Mouse (Mus musculus): ENCODE measurements around the gene Espn. TPM values are rescaled to one million over a fixed set of nuclear protein-coding genes. Genes with fewer than 3 reads are reported as not detected.

Gene Espn
- total and polyA plus RNA-seq, 3 experiments = 5.0 to 19.6 TPM; not detected in 1

- no peaks in the 10 kb centered on the region for H3K79me2 ChIP-seq (ENCODE audit: control insufficient read depth, insufficient read depth, low read length, poor library complexity)
- TF ChIP-seq CHD2 (IDR thresholded peaks at IDR 0.05; ENCODE audit: low read length) (no peak), USF1 (IDR thresholded peaks at IDR 0.05; ENCODE audit: low read depth, low read length) (no peak), ZKSCAN1 (IDR thresholded peaks at IDR 0.05; ENCODE audit: low read depth, low read length) (no peak), GATA1 (IDR thresholded peaks at IDR 0.05; ENCODE audit: low read depth, low read length) (no peak)
- H3K4me3 ChIP-seq (ENCODE audit: control insufficient read depth in 1 of 2, insufficient read depth in 1 of 2, low read depth in 2 of 2, low read length in 2 of 2) = no peak overlapping the region
- H3K27ac ChIP-seq (ENCODE audit: control insufficient read depth, low read depth, low read length) = no peak overlapping the region
- no peaks in the 10 kb centered on the region for H3K27me3 ChIP-seq (ENCODE audit: control insufficient read depth in 1 of 2, insufficient read depth in 2 of 2, low read length in 2 of 2)
- H3K9ac ChIP-seq (ENCODE audit: control insufficient read depth, low read depth, low read length, poor library complexity, severe bottlenecking) = no peak overlapping the region
- DNase-seq (ENCODE audit: low read depth, low spot score) = no peak
- no peaks in the 10 kb centered on the region for H3K36me3 ChIP-seq (ENCODE audit: control insufficient read depth in 1 of 2, insufficient read depth in 2 of 2, low read length in 2 of 2)
- H3K4me1 ChIP-seq (ENCODE audit: control insufficient read depth in 1 of 2, insufficient read depth in 2 of 2, low read length in 2 of 2) = no peaks in the 10 kb centered on the region
- no peaks in the 10 kb centered on the region for H3K9me3 ChIP-seq (replicated peaks; ENCODE audit: insufficient read depth, low read length)
Observed at GRCm38 (mm10) chr4:152126026-152126920, 25.9 kb downstream of the Espn start.

- no peak for TF ChIP-seq POLR2AphosphoS2 (IDR thresholded peaks at IDR 0.05; ENCODE audit: low read length)
- no peak for TF ChIP-seq POLR2A (IDR thresholded peaks at IDR 0.05; ENCODE audit: control insufficient read depth in 1 of 2, insufficient read depth in 1 of 2, low read depth in 1 of 2, low read length in 2 of 2, poor library complexity in 1 of 2)
- Histone ChIP-seq H3K9ac (ENCODE audit: control insufficient read depth, low read depth, low read length, poor library complexity, severe bottlenecking) (no peak overlapping the region), H3K4me1 (ENCODE audit: control insufficient read depth in 1 of 2, insufficient read depth in 2 of 2, low read length in 2 of 2) (no peaks in the 10 kb centered on the region), H3K27ac (ENCODE audit: control insufficient read depth, low read depth, low read length) (no peak overlapping the region), H3K9me3 (replicated peaks; ENCODE audit: insufficient read depth, low read length) (no peaks in the 10 kb centered on the region), H3K4me3 (ENCODE audit: control insufficient read depth in 1 of 2, insufficient read depth in 1 of 2, low read depth in 2 of 2, low read length in 2 of 2) (no peak overlapping the region), H3K27me3 (ENCODE audit: control insufficient read depth in 1 of 2, insufficient read depth in 2 of 2, low read length in 2 of 2) (no peaks in the 10 kb centered on the region), H3K79me2 (ENCODE audit: control insufficient read depth, insufficient read depth, low read length, poor library complexity) (no peaks in the 10 kb centered on the region), H3K36me3 (ENCODE audit: control insufficient read depth in 1 of 2, insufficient read depth in 2 of 2, low read length in 2 of 2) (no peaks in the 10 kb centered on the region)
- no peak for DNase-seq (ENCODE audit: low read depth, low spot score)
Observed at GRCm38 (mm10) chr4:152125161-152126025, 26.8 kb downstream of the Espn start.

DNA sequence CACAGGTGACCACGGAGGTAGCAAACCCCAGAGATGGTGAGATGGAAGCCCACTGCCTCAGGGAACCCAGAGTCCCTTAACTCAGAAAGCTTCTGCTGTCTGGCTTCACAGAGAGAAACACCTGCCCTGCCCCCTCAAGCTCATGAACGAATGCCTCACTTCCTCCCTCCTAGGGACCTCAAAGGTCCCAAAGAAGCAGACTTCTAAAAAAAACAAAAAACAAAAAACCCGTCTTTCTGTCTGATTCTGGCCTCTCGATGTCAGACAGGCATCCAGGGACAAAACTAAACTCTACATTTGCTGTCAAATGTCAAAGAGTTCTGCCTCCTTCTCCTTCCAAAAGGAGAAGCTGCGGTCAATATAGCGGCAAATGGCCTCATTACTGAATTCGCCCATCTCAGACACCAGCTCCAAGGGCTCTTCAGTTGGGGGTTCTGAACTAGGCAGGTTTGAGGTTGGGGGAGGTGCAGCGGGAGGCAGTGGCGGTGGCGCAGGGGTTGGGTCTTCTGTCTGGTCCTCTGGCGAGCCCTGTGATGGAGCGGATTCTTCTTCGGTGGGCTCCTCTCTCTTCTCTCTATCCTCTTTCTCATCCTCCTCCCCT, 27.7 kb downstream of the Espn start:
- Histone ChIP-seq H3K4me3 (ENCODE audit: control insufficient read depth in 1 of 2, insufficient read depth in 1 of 2, low read depth in 2 of 2, low read length in 2 of 2) (no peak overlapping the region), H3K36me3 (ENCODE audit: control insufficient read depth in 1 of 2, insufficient read depth in 2 of 2, low read length in 2 of 2) (no peaks in the 10 kb centered on the region), H3K27me3 (ENCODE audit: control insufficient read depth in 1 of 2, insufficient read depth in 2 of 2, low read length in 2 of 2) (no peaks in the 10 kb centered on the region), H3K27ac (ENCODE audit: control insufficient read depth, low read depth, low read length) (no peak overlapping the region), H3K4me1 (ENCODE audit: control insufficient read depth in 1 of 2, insufficient read depth in 2 of 2, low read length in 2 of 2) (no peaks in the 10 kb centered on the region), H3K9ac (ENCODE audit: control insufficient read depth, low read depth, low read length, poor library complexity, severe bottlenecking) (no peak overlapping the region), H3K79me2 (ENCODE audit: control insufficient read depth, insufficient read depth, low read length, poor library complexity) (no peaks in the 10 kb centered on the region), H3K9me3 (replicated peaks; ENCODE audit: insufficient read depth, low read length) (no peaks in the 10 kb centered on the region)
- DNase-seq (ENCODE audit: low read depth, low spot score) = no peak
- TF ChIP-seq EP300 (IDR thresholded peaks at IDR 0.05; ENCODE audit: low read depth in 1 of 2, low read length in 2 of 2) (no peak), GABPA (IDR thresholded peaks at IDR 0.05; ENCODE audit: low read depth, low read length) (no peak), POLR2AphosphoS2 (IDR thresholded peaks at IDR 0.05; ENCODE audit: low read length) (no peak), NELFE (IDR thresholded peaks at IDR 0.05; ENCODE audit: low read depth, low read length) (no peak), POLR2AphosphoS5 (IDR thresholded peaks at IDR 0.05; ENCODE audit: borderline replicate concordance, low read depth, low read length) (no peak), TAL1 (IDR thresholded peaks at IDR 0.05; ENCODE audit: low read length) (no peak), MAFK (IDR thresholded peaks at IDR 0.05; ENCODE audit: borderline replicate concordance, low read depth, low read length) (no peak), MYC (IDR thresholded peaks at IDR 0.05; ENCODE audit: low read depth, low read length) (no peak), JUND (IDR thresholded peaks at IDR 0.05; ENCODE audit: low read depth, low read length) (no peak)

Data from MEL (cell line).